Mouse (Mus musculus): ENCODE results near the gene Rfng. TPM values are rescaled to one million over a fixed set of nuclear protein-coding genes. Genes with fewer than 3 reads are reported as not detected.

Rfng gene
- polyA plus RNA-seq, 1 experiment from 2014 or later, result 23.7 TPM

GRCm38 (mm10) chr11:120820546-120820945 is 36.5 kb upstream of the Rfng start:
- H3K27ac ChIP-seq (replicated peaks; ENCODE audit: low read depth, low read length), result no peak overlapping the region
- peaks cover 55% of the 10 kb centered on the region for H3K36me3 ChIP-seq (ENCODE audit: control insufficient read depth, insufficient read depth, low read length)
- DNase-seq (ENCODE audit: low spot score), result no peak
- no peaks in the 10 kb centered on the region for H3K27me3 ChIP-seq (ENCODE audit: control insufficient read depth, insufficient read depth, low read length)
- H3K4me3 ChIP-seq (ENCODE audit: low read depth, low read length), result no peak overlapping the region
- H3K9ac ChIP-seq (ENCODE audit: low read length), result no peak overlapping the region
- ATAC-seq (ENCODE audit: insufficient number of reproducible peaks, low FRiP score, low TSS enrichment, low read depth), result no peak
- 96% methylated on average over 14 of the region's 14 CpGs for WGBS
- H3K4me2 ChIP-seq (ENCODE audit: low read depth, severe bottlenecking), result no peak overlapping the region
- H3K4me1 ChIP-seq (ENCODE audit: control insufficient read depth, insufficient read depth, low read length), result peaks cover 23% of the 10 kb centered on the region
- H3K9me3 ChIP-seq (ENCODE audit: control insufficient read depth, low read length), result no peaks in the 10 kb centered on the region

GRCm38 (mm10) chr11:120819556-120819955 is 35.5 kb upstream of the Rfng start:
- 95% methylated on average over 6 of the region's 6 CpGs for WGBS
- H3K9me3 ChIP-seq (ENCODE audit: control insufficient read depth, low read length), result no peaks in the 10 kb centered on the region
- H3K4me1 ChIP-seq (ENCODE audit: control insufficient read depth, insufficient read depth, low read length), result peaks cover 17% of the 10 kb centered on the region
- no peak overlapping the region for H3K4me2 ChIP-seq (ENCODE audit: low read depth, severe bottlenecking)
- DNase-seq (ENCODE audit: low spot score) (no peak), ATAC-seq (ENCODE audit: insufficient number of reproducible peaks, low FRiP score, low TSS enrichment, low read depth) (no peak)
- H3K27ac ChIP-seq (replicated peaks; ENCODE audit: low read depth, low read length), result no peak overlapping the region
- H3K9ac ChIP-seq (ENCODE audit: low read length), result no peak overlapping the region
- H3K4me3 ChIP-seq (ENCODE audit: low read depth, low read length), result no peak overlapping the region; the same call in 1 of the 2 replicates
- peaks cover 59% of the 10 kb centered on the region for H3K36me3 ChIP-seq (ENCODE audit: control insufficient read depth, insufficient read depth, low read length)
- no peaks in the 10 kb centered on the region for H3K27me3 ChIP-seq (ENCODE audit: control insufficient read depth, insufficient read depth, low read length)

- no peak overlapping the region for H3K4me3 ChIP-seq (ENCODE audit: low read depth, low read length)
- no peaks in the 10 kb centered on the region for H3K27me3 ChIP-seq (ENCODE audit: control insufficient read depth, insufficient read depth, low read length)
- no peaks in the 10 kb centered on the region for H3K9me3 ChIP-seq (ENCODE audit: control insufficient read depth, low read length)
- DNase-seq (ENCODE audit: low spot score), result no peak
- H3K36me3 ChIP-seq (ENCODE audit: control insufficient read depth, insufficient read depth, low read length), result peaks cover 72% of the 10 kb centered on the region
- 96% methylated on average over 13 of the region's 13 CpGs for WGBS
- H3K4me2 ChIP-seq (ENCODE audit: low read depth, severe bottlenecking), result no peak overlapping the region
- ATAC-seq (ENCODE audit: insufficient number of reproducible peaks, low FRiP score, low TSS enrichment, low read depth), result no peak
- H3K27ac ChIP-seq (replicated peaks; ENCODE audit: low read depth, low read length), result no peak overlapping the region
- H3K9ac ChIP-seq (ENCODE audit: low read length), result no peak overlapping the region
- peaks cover 17% of the 10 kb centered on the region for H3K4me1 ChIP-seq (ENCODE audit: control insufficient read depth, insufficient read depth, low read length)
Measured at GRCm38 (mm10) chr11:120818251-120818650, 34.2 kb upstream of the Rfng start.

GRCm38 (mm10) chr11:120817358-120817757 is 33.4 kb upstream of the Rfng start:
- Histone ChIP-seq H3K4me2 (ENCODE audit: low read depth, severe bottlenecking) (no peak overlapping the region), H3K36me3 (ENCODE audit: control insufficient read depth, insufficient read depth, low read length) (peaks cover 81% of the 10 kb centered on the region), H3K27me3 (ENCODE audit: control insufficient read depth, insufficient read depth, low read length) (no peaks in the 10 kb centered on the region), H3K9me3 (ENCODE audit: control insufficient read depth, low read length) (no peaks in the 10 kb centered on the region), H3K9ac (ENCODE audit: low read length) (no peak overlapping the region), H3K27ac (replicated peaks; ENCODE audit: low read depth, low read length) (no peak overlapping the region), H3K4me1 (ENCODE audit: control insufficient read depth, insufficient read depth, low read length) (peaks cover 11% of the 10 kb centered on the region), H3K4me3 (ENCODE audit: low read depth, low read length) (no peak overlapping the region)
- DNase-seq (ENCODE audit: low spot score) (no peak), ATAC-seq (ENCODE audit: insufficient number of reproducible peaks, low FRiP score, low TSS enrichment, low read depth) (no peak)
- 91% methylated on average over 6 of the region's 6 CpGs for WGBS

- ATAC-seq (ENCODE audit: insufficient number of reproducible peaks, low FRiP score, low TSS enrichment, low read depth), result no peak
- WGBS, result 94% methylated on average over 16 of the region's 16 CpGs
- no peaks in the 10 kb centered on the region for H3K4me1 ChIP-seq (ENCODE audit: control insufficient read depth, insufficient read depth, low read length)
- H3K27me3 ChIP-seq (ENCODE audit: control insufficient read depth, insufficient read depth, low read length), result no peaks in the 10 kb centered on the region
- peaks cover 94% of the 10 kb centered on the region for H3K36me3 ChIP-seq (ENCODE audit: control insufficient read depth, insufficient read depth, low read length)
- H3K9ac ChIP-seq (ENCODE audit: low read length), result no peak overlapping the region
- H3K27ac ChIP-seq (replicated peaks; ENCODE audit: low read depth, low read length), result no peak overlapping the region
- no peaks in the 10 kb centered on the region for H3K9me3 ChIP-seq (ENCODE audit: control insufficient read depth, low read length)
- H3K4me2 ChIP-seq (ENCODE audit: low read depth, severe bottlenecking), result no peak overlapping the region
- DNase-seq (ENCODE audit: low spot score), result no peak
- H3K4me3 ChIP-seq (ENCODE audit: low read depth, low read length), result no peak overlapping the region
Measured at GRCm38 (mm10) chr11:120812068-120812467, 28.1 kb upstream of the Rfng start.

- ATAC-seq (ENCODE audit: insufficient number of reproducible peaks, low FRiP score, low TSS enrichment, low read depth) (no peak), DNase-seq (ENCODE audit: low spot score) (no peak)
- H3K4me3 ChIP-seq (ENCODE audit: low read depth, low read length), result no peak overlapping the region
- no peaks in the 10 kb centered on the region for H3K4me1 ChIP-seq (ENCODE audit: control insufficient read depth, insufficient read depth, low read length)
- no peak overlapping the region for H3K27ac ChIP-seq (replicated peaks; ENCODE audit: low read depth, low read length)
- no peak overlapping the region for H3K4me2 ChIP-seq (ENCODE audit: low read depth, severe bottlenecking)
- peaks cover 67% of the 10 kb centered on the region for H3K36me3 ChIP-seq (ENCODE audit: control insufficient read depth, insufficient read depth, low read length)
- H3K9ac ChIP-seq (ENCODE audit: low read length), result no peak overlapping the region
- WGBS, result 93% methylated on average over 12 of the region's 12 CpGs
- H3K9me3 ChIP-seq (ENCODE audit: control insufficient read depth, low read length), result no peaks in the 10 kb centered on the region
- no peaks in the 10 kb centered on the region for H3K27me3 ChIP-seq (ENCODE audit: control insufficient read depth, insufficient read depth, low read length)
Measured at GRCm38 (mm10) chr11:120808010-120808409, 24.0 kb upstream of the Rfng start.

- 84% methylated on average over 7 of the region's 7 CpGs for WGBS
- ATAC-seq (ENCODE audit: insufficient number of reproducible peaks, low FRiP score, low TSS enrichment, low read depth), result no peak
- peaks cover 44% of the 10 kb centered on the region for H3K36me3 ChIP-seq (ENCODE audit: control insufficient read depth, insufficient read depth, low read length)
Measured at GRCm38 (mm10) chr11:120805375-120806298, 21.6 kb upstream of the Rfng start.

GRCm38 (mm10) chr11:120804769-120805168 is 20.8 kb upstream of the Rfng start:
- Histone ChIP-seq H3K9me3 (ENCODE audit: control insufficient read depth, low read length) (no peaks in the 10 kb centered on the region), H3K27ac (replicated peaks; ENCODE audit: low read depth, low read length) (no peak overlapping the region), H3K4me1 (ENCODE audit: control insufficient read depth, insufficient read depth, low read length) (peaks cover 2% of the 10 kb centered on the region; the same call in 1 of the 2 replicates), H3K36me3 (ENCODE audit: control insufficient read depth, insufficient read depth, low read length) (peaks cover 35% of the 10 kb centered on the region), H3K27me3 (ENCODE audit: control insufficient read depth, insufficient read depth, low read length) (no peaks in the 10 kb centered on the region), H3K4me2 (ENCODE audit: low read depth, severe bottlenecking) (no peak overlapping the region), H3K4me3 (ENCODE audit: low read depth, low read length) (no peak overlapping the region), H3K9ac (ENCODE audit: low read length) (no peak overlapping the region)
- DNase-seq (ENCODE audit: low spot score) (no peak), ATAC-seq (ENCODE audit: insufficient number of reproducible peaks, low FRiP score, low TSS enrichment, low read depth) (no peak)
- 78% methylated on average over 4 of the region's 4 CpGs for WGBS

More at GRCm38 (mm10) chr11:120805375-120806298, 21.6 kb upstream of the Rfng start:
- H3K9ac ChIP-seq (ENCODE audit: low read length), result no peak overlapping the region
- H3K27ac ChIP-seq (replicated peaks; ENCODE audit: low read depth, low read length), result no peak overlapping the region
- H3K9me3 ChIP-seq (ENCODE audit: control insufficient read depth, low read length), result no peaks in the 10 kb centered on the region
- H3K4me2 ChIP-seq (ENCODE audit: low read depth, severe bottlenecking), result no peak overlapping the region
- H3K4me1 ChIP-seq (ENCODE audit: control insufficient read depth, insufficient read depth, low read length), result no peaks in the 10 kb centered on the region
- no peaks in the 10 kb centered on the region for H3K27me3 ChIP-seq (ENCODE audit: control insufficient read depth, insufficient read depth, low read length)
- DNase-seq (ENCODE audit: low spot score), result no peak
- no peak overlapping the region for H3K4me3 ChIP-seq (ENCODE audit: low read depth, low read length)
